26 mouse cellular contexts compared by ENCODE assay signal in genomic region chr7:43876444-43876843, GRCm38 (mm10). TPM values are rescaled to one million over a fixed set of nuclear protein-coding genes. Genes with fewer than 3 reads are reported as not detected.
DNase-seq lines count a peak whose midpoint lies in the region; ATAC-seq and TF ChIP-seq lines count a peak whose summit lies in the region.
"Had no signal": no experiment of that assay in that cellular context is flagged by ENCODE, and none has a peak within 500 bp of the region (broad histone marks: within the 10 kb centered on the region; RNA-seq: fewer than 3 reads in every experiment).

No protein-coding gene starts in this region.

- H3K9ac ChIP-seq in limb, embryonic 14.5 days (ENCODE audit: low read depth, low read length, severe bottlenecking): no peak overlapping the region
- no peak overlapping the region for H3K9ac ChIP-seq in limb, embryonic 15.5 days
- H3K9ac ChIP-seq in forebrain, embryonic 16.5 days (replicated peaks; ENCODE audit: low read depth, low read length): no peak overlapping the region
- H3K9ac ChIP-seq: forebrain, postnatal 0 days; hindbrain, embryonic 12.5 days; limb, embryonic 12.5 days; liver, embryonic 13.5 days; neural tube, embryonic 15.5 days had no signal

- peak; percentile 40 for DNase-seq in limb, embryonic 14.5 days (ENCODE audit: low spot score)
- no peak for DNase-seq in limb, embryonic 10.5 days (ENCODE audit: low spot score)
- peak; percentile 27 for DNase-seq in urinary bladder, postnatal 25 days (ENCODE audit: low spot score)
- no peak for DNase-seq in urinary bladder, adult 2 months (ENCODE audit: low spot score)
- no peak for DNase-seq in spleen, postnatal 4 days (ENCODE audit: low spot score in 2 of 2)
- DNase-seq: adrenal gland, adult 2 months; cerebellum, adult 11 months; cerebellum, adult 9-11 months; forebrain, postnatal 0 days; gastrocnemius, postnatal 25 days; heart, adult 2 months; kidney, postnatal 36 days; layer of hippocampus, postnatal 36 days; liver, embryonic 13.5 days; lung, postnatal 10 days; thymus, postnatal 25 days had no signal

- WGBS in limb, embryonic 14.5 days: 60% methylated on average over 4 of the region's 4 CpGs
- WGBS in limb, embryonic 10.5 days: 77% methylated on average over 4 of the region's 4 CpGs
- 69% methylated on average over 4 of the region's 4 CpGs for WGBS in limb, embryonic 15.5 days
- 88% methylated on average over 4 of the region's 4 CpGs for WGBS in forebrain, embryonic 16.5 days

- H3K4me2 ChIP-seq in limb, embryonic 14.5 days (replicated peaks; ENCODE audit: low read depth, low read length, severe bottlenecking): no peak overlapping the region
- no peak overlapping the region for H3K4me2 ChIP-seq in limb, embryonic 15.5 days
- H3K4me2 ChIP-seq in forebrain, embryonic 16.5 days (ENCODE audit: low read length): no peak overlapping the region
- H3K4me2 ChIP-seq: hindbrain, embryonic 12.5 days; limb, embryonic 12.5 days; liver, embryonic 13.5 days; midbrain, embryonic 11.5 days; neural tube, embryonic 15.5 days had no signal

- no peak for ATAC-seq in limb, embryonic 14.5 days (ENCODE audit: low FRiP score, low read depth)
- peak; percentile 46; the same call in 1 of the 2 replicates for ATAC-seq in limb, embryonic 15.5 days (ENCODE audit: insufficient number of reproducible peaks, low FRiP score, low TSS enrichment, low read depth)
- no peak for ATAC-seq in forebrain, embryonic 16.5 days
- ATAC-seq: forebrain, postnatal 0 days had no signal

- 0 out of 2 replicates have a peak, but pooled peaks cover 4% of the 10 kb centered on the region for H3K4me1 ChIP-seq in limb, embryonic 14.5 days (ENCODE audit: control insufficient read depth, insufficient read depth, low read length)
- peaks cover 24% of the 10 kb centered on the region for H3K4me1 ChIP-seq in limb, embryonic 10.5 days
- peaks cover 6% of the 10 kb centered on the region; the same call in 1 of the 2 replicates for H3K4me1 ChIP-seq in limb, embryonic 15.5 days
- H3K4me1 ChIP-seq in forebrain, embryonic 16.5 days (replicated peaks; ENCODE audit: control insufficient read depth, insufficient read depth, low read length): no peaks in the 10 kb centered on the region
- H3K4me1 ChIP-seq: hindbrain, embryonic 12.5 days; liver, embryonic 13.5 days had no signal

- H3K27me3 ChIP-seq in limb, embryonic 14.5 days (ENCODE audit: control insufficient read depth, insufficient read depth, low read length): no peaks in the 10 kb centered on the region
- H3K27me3 ChIP-seq in limb, embryonic 10.5 days (ENCODE audit: low read depth, poor library complexity, severe bottlenecking): peaks cover 15% of the 10 kb centered on the region; the same call in 1 of the 2 replicates
- H3K27me3 ChIP-seq in limb, embryonic 15.5 days: no peaks in the 10 kb centered on the region
- H3K27me3 ChIP-seq in forebrain, embryonic 16.5 days (replicated peaks; ENCODE audit: control insufficient read depth, insufficient read depth, low read length): no peaks in the 10 kb centered on the region
- H3K27me3 ChIP-seq: hindbrain, embryonic 12.5 days; liver, embryonic 13.5 days; neural tube, embryonic 15.5 days had no signal

- H3K4me3 ChIP-seq in limb, embryonic 14.5 days (replicated peaks; ENCODE audit: low read length): no peak overlapping the region
- H3K4me3 ChIP-seq in limb, embryonic 10.5 days: no peak overlapping the region
- no peak overlapping the region for H3K4me3 ChIP-seq in limb, embryonic 15.5 days
- no peak overlapping the region for H3K4me3 ChIP-seq in forebrain, embryonic 16.5 days (replicated peaks; ENCODE audit: low read length)
- H3K4me3 ChIP-seq: heart, adult 2 months; hindbrain, embryonic 12.5 days; limb, embryonic 12.5 days; liver, embryonic 13.5 days; neural tube, embryonic 15.5 days had no signal

- no peaks in the 10 kb centered on the region for H3K36me3 ChIP-seq in limb, embryonic 14.5 days (ENCODE audit: control insufficient read depth, insufficient read depth, low read length)
- H3K36me3 ChIP-seq in limb, embryonic 10.5 days: no peaks in the 10 kb centered on the region
- H3K36me3 ChIP-seq in limb, embryonic 15.5 days: no peaks in the 10 kb centered on the region
- H3K36me3 ChIP-seq in forebrain, embryonic 16.5 days (ENCODE audit: control insufficient read depth, insufficient read depth): no peaks in the 10 kb centered on the region
- H3K36me3 ChIP-seq: hindbrain, embryonic 12.5 days; limb, embryonic 12.5 days; liver, embryonic 13.5 days; neural tube, embryonic 15.5 days had no signal

- no peaks in the 10 kb centered on the region for H3K9me3 ChIP-seq in limb, embryonic 14.5 days (ENCODE audit: control insufficient read depth, low read length)
- H3K9me3 ChIP-seq in limb, embryonic 10.5 days (replicated peaks): no peaks in the 10 kb centered on the region
- H3K9me3 ChIP-seq in limb, embryonic 15.5 days: no peaks in the 10 kb centered on the region
- H3K9me3 ChIP-seq in forebrain, embryonic 16.5 days (ENCODE audit: control insufficient read depth, low read length): no peaks in the 10 kb centered on the region
- H3K9me3 ChIP-seq: hindbrain, embryonic 12.5 days; limb, embryonic 12.5 days; liver, embryonic 13.5 days; neural tube, embryonic 15.5 days had no signal

- TF ChIP-seq POLR2A in limb, embryonic 14.5 days (IDR thresholded peaks at IDR 0.05; ENCODE audit: borderline replicate concordance, extremely low read depth, insufficient read depth, insufficient read length): no peak

- H3K27ac ChIP-seq in limb, embryonic 14.5 days (replicated peaks; ENCODE audit: low read depth, low read length): no peak overlapping the region
- no peak overlapping the region for H3K27ac ChIP-seq in limb, embryonic 10.5 days
- peak overlapping the region; percentile 35 for H3K27ac ChIP-seq in limb, embryonic 15.5 days
- H3K27ac ChIP-seq in forebrain, embryonic 16.5 days (ENCODE audit: low read length): no peak overlapping the region
- H3K27ac ChIP-seq: heart, adult 2 months; hindbrain, embryonic 12.5 days; limb, embryonic 12.5 days; liver, embryonic 13.5 days; neural tube, embryonic 15.5 days had no signal

RNA-seq across cellular contexts. Expression of gene Klk4, which starts 4.5 kb away (rescaled TPM):
- polyA plus RNA-seq in limb, embryonic 14.5 days (2012; rRNA removed): 0.09 and 0.12 TPM in 2 replicates
- polyA plus RNA-seq in limb, embryonic 14.5 days (2014; fragmentation: Nextera tagmentation; extraction: Ambion mirVana): not detected in 2 replicates
- not detected in 2 replicates for polyA plus RNA-seq in limb, embryonic 10.5 days (2016; fragmentation: Nextera tagmentation; extraction: Ambion mirVana)
- not detected in 2 replicates for polyA plus RNA-seq in urinary bladder, adult 2 months (2012; rRNA removed)
- polyA plus RNA-seq in limb, embryonic 15.5 days (2015; fragmentation: Nextera tagmentation; extraction: Ambion mirVana): 0.14 TPM in 1 of 2 replicates, not detected in the other
- polyA plus RNA-seq in forebrain, embryonic 16.5 days (2015; fragmentation: Nextera tagmentation; extraction: Ambion mirVana): 0.33 and 0.46 TPM in 2 replicates
- polyA plus RNA-seq: adrenal gland, adult 2 months; C2C12; heart, adult 2 months; heart, embryonic 14.5 days; limb, embryonic 12.5 days; liver, embryonic 13.5 days; midbrain, embryonic 11.5 days; midbrain, postnatal 0 days; neural tube, embryonic 15.5 days had no signal

RNA-seq across cellular contexts. Expression of gene Klk5, which starts 34.7 kb away (rescaled TPM):
- polyA plus RNA-seq in limb, embryonic 14.5 days (2012; rRNA removed): 0.40 and 0.55 TPM in 2 replicates
- polyA plus RNA-seq in limb, embryonic 14.5 days (2014; fragmentation: Nextera tagmentation; extraction: Ambion mirVana): 0.80 and 2.7 TPM in 2 replicates
- not detected in 2 replicates for polyA plus RNA-seq in limb, embryonic 10.5 days (2016; fragmentation: Nextera tagmentation; extraction: Ambion mirVana)
- polyA plus RNA-seq in urinary bladder, adult 2 months (2012; rRNA removed): not detected in 2 replicates
- polyA plus RNA-seq in limb, embryonic 15.5 days (2015; fragmentation: Nextera tagmentation; extraction: Ambion mirVana): 18.1 and 25.3 TPM in 2 replicates
- not detected in 2 replicates for polyA plus RNA-seq in forebrain, embryonic 16.5 days (2015; fragmentation: Nextera tagmentation; extraction: Ambion mirVana)
- polyA plus RNA-seq: adrenal gland, adult 2 months; C2C12; forebrain, postnatal 0 days; heart, adult 2 months; heart, embryonic 14.5 days; kidney, embryonic 14.5 days; limb, embryonic 12.5 days; liver, embryonic 13.5 days; midbrain, embryonic 11.5 days; midbrain, postnatal 0 days; neural tube, embryonic 15.5 days had no signal

RNA-seq across cellular contexts. Expression of gene Klk6, which starts 52.1 kb away (rescaled TPM):
- polyA plus RNA-seq in limb, embryonic 14.5 days (2012; rRNA removed): 0.08 TPM in 1 of 2 replicates, not detected in the other
- polyA plus RNA-seq in limb, embryonic 14.5 days (2014; fragmentation: Nextera tagmentation; extraction: Ambion mirVana): not detected in 2 replicates
- polyA plus RNA-seq in limb, embryonic 10.5 days (2016; fragmentation: Nextera tagmentation; extraction: Ambion mirVana): not detected in 2 replicates
- polyA plus RNA-seq in urinary bladder, adult 2 months (2012; rRNA removed): 0.30 TPM in 1 of 2 replicates, not detected in the other
- 0.13 and 0.25 TPM in 2 replicates for polyA plus RNA-seq in limb, embryonic 15.5 days (2015; fragmentation: Nextera tagmentation; extraction: Ambion mirVana)
- not detected in 2 replicates for polyA plus RNA-seq in forebrain, embryonic 16.5 days (2015; fragmentation: Nextera tagmentation; extraction: Ambion mirVana)
- polyA plus RNA-seq: adrenal gland, adult 2 months; forebrain, postnatal 0 days; heart, adult 2 months; heart, embryonic 14.5 days; hindbrain, embryonic 12.5 days; kidney, embryonic 14.5 days; limb, embryonic 12.5 days; liver, embryonic 13.5 days; midbrain, embryonic 11.5 days; midbrain, postnatal 0 days; neural tube, embryonic 15.5 days had no signal

RNA-seq across cellular contexts. Expression of gene Klk15, which starts 57.1 kb away (rescaled TPM):
- not detected in 2 replicates for polyA plus RNA-seq in limb, embryonic 14.5 days (2012; rRNA removed)
- not detected in 2 replicates for polyA plus RNA-seq in limb, embryonic 14.5 days (2014; fragmentation: Nextera tagmentation; extraction: Ambion mirVana)
- polyA plus RNA-seq in limb, embryonic 10.5 days (2016; fragmentation: Nextera tagmentation; extraction: Ambion mirVana): 0.18 TPM in 1 of 2 replicates, not detected in the other
- polyA plus RNA-seq in urinary bladder, adult 2 months (2012; rRNA removed): not detected in 2 replicates
- polyA plus RNA-seq in limb, embryonic 15.5 days (2015; fragmentation: Nextera tagmentation; extraction: Ambion mirVana): not detected in 2 replicates
- polyA plus RNA-seq in forebrain, embryonic 16.5 days (2015; fragmentation: Nextera tagmentation; extraction: Ambion mirVana): not detected in 2 replicates
- polyA plus RNA-seq: adrenal gland, adult 2 months; C2C12; forebrain, postnatal 0 days; heart, adult 2 months; heart, embryonic 14.5 days; hindbrain, embryonic 12.5 days; kidney, embryonic 14.5 days; limb, embryonic 12.5 days; liver, embryonic 13.5 days; midbrain, embryonic 11.5 days; midbrain, postnatal 0 days; neural tube, embryonic 15.5 days had no signal

Comparison
In these comparisons a context has a peak if more than half of its experiments do, and no peak if none do; other contexts are left out.
1. DNase-seq: peak in limb, embryonic 14.5 days (single experiment) and urinary bladder, postnatal 25 days (single experiment); none in limb, embryonic 10.5 days (single experiment), urinary bladder, adult 2 months (single experiment) and spleen, postnatal 4 days (0 of 2).